Mouse (Mus musculus) ES-Bruce4 (cell line): Measurements from ENCODE around the gene Ryr1.

Experiments
- CTCF ChIP-seq: IDR thresholded peaks from one replicate; pipeline ENCODE4 v1.8.1; 2011; ENCODE audit warnings: low read depth, low read length
- EP300 ChIP-seq: IDR thresholded peaks from 2 replicates; pipeline ENCODE4 v1.6.1; 2011; ENCODE audit warnings: low read depth, low read length; ENCODE audit not compliant: insufficient read depth
- POLR2A ChIP-seq: IDR thresholded peaks from one replicate; pipeline ENCODE4 v1.8.1; 2011; ENCODE audit warnings: low read length; ENCODE audit not compliant: insufficient read depth

DNA sequence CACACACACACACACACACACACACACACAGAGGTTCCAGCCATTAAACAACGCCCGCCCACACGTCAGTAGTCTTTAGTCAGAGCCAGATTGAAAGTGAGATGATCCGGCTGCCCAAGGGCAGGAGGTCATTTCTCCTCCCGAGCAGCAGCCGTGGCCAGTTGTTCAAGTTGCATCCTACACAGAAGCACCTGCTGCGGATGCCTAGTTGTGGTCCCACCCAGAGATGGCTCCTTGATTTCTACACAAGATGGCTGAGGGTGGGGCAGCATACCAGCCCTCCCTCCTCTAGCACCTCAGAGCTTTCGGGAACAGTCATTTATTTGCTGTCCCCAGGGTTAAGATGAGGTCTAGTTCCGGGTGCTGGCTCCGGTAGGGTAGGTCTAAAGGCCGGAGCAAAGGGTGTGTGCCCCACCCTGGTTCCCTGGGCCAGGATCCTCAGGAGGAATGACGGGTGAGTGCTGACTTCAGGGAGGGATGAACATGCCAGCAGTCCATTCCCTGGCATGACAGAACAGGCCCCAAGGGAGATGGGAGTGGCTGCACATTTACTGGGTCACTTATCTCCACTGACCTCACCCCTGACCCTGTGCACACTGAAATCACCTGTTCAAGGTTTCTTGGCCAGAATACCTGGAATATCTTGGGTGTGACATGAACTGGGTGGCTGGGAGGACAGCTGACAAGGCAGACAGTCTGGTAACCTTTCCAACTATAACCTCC is 155.1 kb downstream of the Ryr1 start:
- TF ChIP-seq CTCF (no peak), EP300 (peak; percentile 93), POLR2A (no peak)
